Mouse (Mus musculus): Measurements from ENCODE around the gene Ttll11. TPM values are rescaled to one million over a fixed set of nuclear protein-coding genes. Genes with fewer than 3 reads are reported as not detected.

Gene Ttll11
- polyA plus RNA-seq, 1 experiment from 2014 or later = 0.34 TPM

DNA sequence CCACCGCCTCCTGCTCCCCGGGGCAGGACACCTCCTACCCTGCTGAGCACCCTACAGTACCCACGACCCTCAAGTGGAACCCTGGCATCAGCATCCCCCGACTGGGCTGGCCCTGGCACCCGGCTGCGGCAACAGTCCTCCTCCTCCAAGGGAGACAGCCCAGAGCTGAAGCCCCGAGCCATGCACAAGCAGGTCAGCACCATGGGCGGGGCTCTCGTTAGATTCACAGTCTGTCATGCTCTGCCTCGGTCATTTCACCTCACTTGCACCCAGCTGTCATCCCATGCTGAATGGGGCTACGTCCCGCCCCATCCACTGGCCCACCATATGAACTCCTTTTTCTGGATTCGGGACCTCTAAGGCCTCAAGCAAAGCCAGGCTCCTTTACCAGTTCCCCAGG is 259.2 kb downstream of the Ttll11 start:
- Histone ChIP-seq H3K4me1 (ENCODE audit: control insufficient read depth, insufficient read depth, low read length) (no peaks in the 10 kb centered on the region), H3K27ac (ENCODE audit: low read length) (no peak overlapping the region), H3K9me3 (replicated peaks; ENCODE audit: control insufficient read depth, low read length) (no peaks in the 10 kb centered on the region), H3K4me3 (replicated peaks; ENCODE audit: low read length) (no peak overlapping the region), H3K36me3 (ENCODE audit: control insufficient read depth, insufficient read depth, low read length) (peaks cover 37% of the 10 kb centered on the region), H3K9ac (ENCODE audit: low read length) (no peak overlapping the region), H3K4me2 (ENCODE audit: low read depth, low read length) (no peak overlapping the region), H3K27me3 (ENCODE audit: control insufficient read depth, insufficient read depth, low read length) (no peaks in the 10 kb centered on the region)
- no peak for ATAC-seq (ENCODE audit: insufficient read depth, low FRiP score)
- 90% methylated on average over 13 of the region's 13 CpGs for WGBS

DNA sequence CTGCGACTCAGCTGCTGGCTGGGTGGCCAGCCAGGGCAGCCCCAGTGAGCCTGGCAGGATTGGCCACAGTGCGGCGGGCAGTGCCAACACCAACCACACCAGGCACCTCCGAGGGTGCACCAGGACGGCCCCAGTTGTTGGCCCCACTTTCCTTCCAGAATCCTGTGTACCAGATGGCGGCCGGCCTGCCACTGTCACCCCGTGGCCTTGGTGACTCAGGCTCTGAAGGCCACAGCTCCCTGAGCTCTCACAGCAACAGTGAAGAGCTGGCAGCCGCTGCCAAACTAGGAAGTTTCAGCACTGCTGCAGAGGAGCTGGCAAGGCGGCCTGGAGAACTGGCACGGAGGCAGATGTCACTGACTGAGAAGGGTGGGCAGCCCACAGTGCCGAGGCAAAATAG is 259.6 kb downstream of the Ttll11 start:
- Histone ChIP-seq H3K27ac (ENCODE audit: low read length) (no peak overlapping the region), H3K4me2 (ENCODE audit: low read depth, low read length) (no peak overlapping the region), H3K4me3 (replicated peaks; ENCODE audit: low read length) (no peak overlapping the region), H3K9ac (ENCODE audit: low read length) (no peak overlapping the region), H3K9me3 (replicated peaks; ENCODE audit: control insufficient read depth, low read length) (no peaks in the 10 kb centered on the region), H3K27me3 (ENCODE audit: control insufficient read depth, insufficient read depth, low read length) (no peaks in the 10 kb centered on the region), H3K36me3 (ENCODE audit: control insufficient read depth, insufficient read depth, low read length) (peaks cover 37% of the 10 kb centered on the region), H3K4me1 (ENCODE audit: control insufficient read depth, insufficient read depth, low read length) (no peaks in the 10 kb centered on the region)
- ATAC-seq (ENCODE audit: insufficient read depth, low FRiP score) = no peak
- 91% methylated on average over 12 of the region's 12 CpGs for WGBS

DNA sequence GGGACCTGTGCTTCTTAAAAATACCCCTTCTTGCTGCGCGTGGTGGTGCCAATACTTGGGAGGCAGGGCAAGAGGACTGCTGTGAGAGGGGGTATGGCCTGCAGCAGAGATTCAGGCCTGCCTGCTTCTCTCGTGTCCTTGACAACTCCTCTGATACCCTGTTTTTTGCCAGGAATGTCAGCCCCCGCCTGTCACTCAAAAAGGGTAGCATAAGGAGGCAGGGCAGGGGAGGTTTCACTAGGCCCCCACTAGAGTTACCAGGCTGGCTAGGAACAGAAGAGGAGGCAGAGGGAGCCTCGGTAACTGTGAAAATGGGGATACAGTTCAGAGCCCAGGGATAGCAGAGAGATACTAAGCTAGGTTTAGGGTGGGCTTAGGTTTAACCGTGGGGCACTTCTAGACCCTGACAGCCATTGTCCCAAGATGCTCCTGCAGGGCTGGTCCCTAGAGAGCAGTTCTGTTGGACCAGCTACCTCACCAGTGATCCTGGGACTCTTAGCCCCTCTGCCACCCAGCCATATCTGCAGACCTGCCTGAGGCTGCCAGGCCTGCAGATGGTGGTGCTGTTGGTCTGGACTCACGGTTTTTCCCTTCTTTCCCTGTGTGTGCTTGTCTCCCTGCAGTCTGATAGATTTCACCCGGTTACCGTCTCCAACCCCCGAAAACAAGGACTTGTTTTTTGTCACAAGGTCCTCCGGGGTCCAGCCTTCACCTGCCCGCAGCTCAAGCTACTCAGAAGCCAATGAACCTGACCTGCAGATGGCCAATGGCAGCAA is 260.3 kb downstream of the Ttll11 start:
- whole genome bisulfite sequencing = 87% methylated on average over 12 of the region's 12 CpGs

DNA sequence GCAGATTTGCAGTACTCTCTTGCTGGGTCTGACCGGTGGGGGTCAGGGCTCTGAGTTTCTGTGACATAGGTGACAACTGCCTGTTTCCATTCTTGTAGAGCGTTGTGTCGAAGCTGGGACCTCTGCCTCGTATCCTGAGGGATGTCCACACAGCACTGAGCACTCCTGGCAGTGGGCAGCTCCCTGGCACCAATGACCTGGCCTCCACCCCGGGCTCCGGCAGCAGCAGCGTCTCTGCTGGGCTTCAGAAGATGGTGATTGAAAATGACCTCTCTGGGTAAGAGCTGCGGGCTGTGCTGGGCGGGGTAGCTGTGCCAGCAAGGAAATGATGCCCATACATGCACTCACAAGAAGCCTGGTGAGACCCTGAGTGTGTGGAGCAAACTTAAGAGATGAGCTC is 261.1 kb downstream of the Ttll11 start:
- Histone ChIP-seq H3K9me3 (replicated peaks; ENCODE audit: control insufficient read depth, low read length) (no peaks in the 10 kb centered on the region), H3K4me1 (ENCODE audit: control insufficient read depth, insufficient read depth, low read length) (peaks cover 8% of the 10 kb centered on the region; the same call in 1 of the 2 replicates), H3K27ac (ENCODE audit: low read length) (no peak overlapping the region), H3K27me3 (ENCODE audit: control insufficient read depth, insufficient read depth, low read length) (no peaks in the 10 kb centered on the region), H3K36me3 (ENCODE audit: control insufficient read depth, insufficient read depth, low read length) (peaks cover 35% of the 10 kb centered on the region), H3K9ac (ENCODE audit: low read length) (no peak overlapping the region), H3K4me2 (ENCODE audit: low read depth, low read length) (no peak overlapping the region), H3K4me3 (replicated peaks; ENCODE audit: low read length) (no peak overlapping the region)
- no peak for ATAC-seq (ENCODE audit: insufficient read depth, low FRiP score)
- WGBS = 92% methylated on average over 9 of the region's 9 CpGs

More for the DNA sequence above, 260.3 kb downstream of the Ttll11 start:
- H3K4me1 ChIP-seq (ENCODE audit: control insufficient read depth, insufficient read depth, low read length) = 0 out of 2 replicates have a peak, but pooled peaks cover under 1% of the 10 kb centered on the region
- H3K9me3 ChIP-seq (replicated peaks; ENCODE audit: control insufficient read depth, low read length) = no peaks in the 10 kb centered on the region
- H3K27me3 ChIP-seq (ENCODE audit: control insufficient read depth, insufficient read depth, low read length) = no peaks in the 10 kb centered on the region
- H3K4me3 ChIP-seq (replicated peaks; ENCODE audit: low read length) = no peak overlapping the region
- H3K4me2 ChIP-seq (ENCODE audit: low read depth, low read length) = no peak overlapping the region
- ATAC-seq (ENCODE audit: insufficient read depth, low FRiP score) = no peak
- H3K27ac ChIP-seq (ENCODE audit: low read length) = no peak overlapping the region
- peaks cover 36% of the 10 kb centered on the region for H3K36me3 ChIP-seq (ENCODE audit: control insufficient read depth, insufficient read depth, low read length)
- no peak overlapping the region for H3K9ac ChIP-seq (ENCODE audit: low read length)

DNA sequence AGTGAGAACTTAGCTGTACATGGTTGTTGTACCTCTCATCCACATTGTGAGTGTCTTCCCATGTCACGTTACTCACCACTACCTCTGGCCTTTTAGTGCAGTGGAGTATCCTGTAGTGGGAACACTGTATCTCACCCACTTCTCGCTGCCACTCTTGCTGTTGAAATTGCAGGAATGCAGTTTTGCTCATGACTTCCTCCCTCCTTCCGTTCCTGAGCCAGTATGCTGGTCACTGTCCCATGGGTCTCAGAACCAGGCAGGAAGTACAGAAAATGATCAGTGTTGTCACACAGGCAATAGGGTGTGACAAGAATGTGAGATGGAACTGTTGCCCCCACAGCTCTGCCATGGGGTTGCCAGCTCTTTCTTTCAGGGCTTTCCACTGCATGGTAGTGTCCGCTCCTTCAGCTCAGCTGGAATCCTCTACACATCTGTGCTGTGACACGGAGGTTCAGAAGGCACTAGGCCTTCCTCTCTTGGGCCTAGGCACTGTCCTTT is 261.7 kb downstream of the Ttll11 start:
- Histone ChIP-seq H3K36me3 (ENCODE audit: control insufficient read depth, insufficient read depth, low read length) (peaks cover 30% of the 10 kb centered on the region), H3K9ac (ENCODE audit: low read length) (no peak overlapping the region), H3K4me3 (replicated peaks; ENCODE audit: low read length) (no peak overlapping the region), H3K9me3 (replicated peaks; ENCODE audit: control insufficient read depth, low read length) (no peaks in the 10 kb centered on the region), H3K4me1 (ENCODE audit: control insufficient read depth, insufficient read depth, low read length) (peaks cover 11% of the 10 kb centered on the region; the same call in 1 of the 2 replicates), H3K27me3 (ENCODE audit: control insufficient read depth, insufficient read depth, low read length) (no peaks in the 10 kb centered on the region), H3K27ac (ENCODE audit: low read length) (no peak overlapping the region), H3K4me2 (ENCODE audit: low read depth, low read length) (no peak overlapping the region)
- no peak for ATAC-seq (ENCODE audit: insufficient read depth, low FRiP score)
- WGBS = 85% methylated on average over 5 of the region's 5 CpGs

DNA sequence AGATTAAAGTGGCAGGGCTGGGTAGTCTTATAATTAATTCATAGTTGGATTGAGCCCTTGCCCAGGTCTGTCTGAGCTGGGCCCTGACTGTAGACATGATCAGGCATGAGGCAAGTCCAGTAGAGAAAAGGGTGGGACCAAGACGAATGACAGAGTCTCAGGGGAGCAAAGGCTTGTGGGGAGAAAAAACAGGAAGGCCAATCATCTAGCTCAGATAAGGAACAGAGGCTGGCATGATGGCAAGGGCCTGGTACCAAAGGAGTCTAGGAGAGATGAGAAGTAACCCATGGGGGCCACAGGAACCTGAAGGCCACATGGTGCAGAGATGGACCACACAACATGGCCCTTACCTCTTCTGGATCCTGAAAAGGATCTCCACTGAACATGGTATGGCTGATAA is 263.5 kb downstream of the Ttll11 start:
- ATAC-seq (ENCODE audit: insufficient read depth, low FRiP score) = no peak
- Histone ChIP-seq H3K27me3 (ENCODE audit: control insufficient read depth, insufficient read depth, low read length) (no peaks in the 10 kb centered on the region), H3K27ac (ENCODE audit: low read length) (no peak overlapping the region), H3K36me3 (ENCODE audit: control insufficient read depth, insufficient read depth, low read length) (peaks cover 22% of the 10 kb centered on the region), H3K9me3 (replicated peaks; ENCODE audit: control insufficient read depth, low read length) (no peaks in the 10 kb centered on the region), H3K4me2 (ENCODE audit: low read depth, low read length) (no peak overlapping the region), H3K9ac (ENCODE audit: low read length) (no peak overlapping the region), H3K4me3 (replicated peaks; ENCODE audit: low read length) (no peak overlapping the region), H3K4me1 (ENCODE audit: control insufficient read depth, insufficient read depth, low read length) (peaks cover 11% of the 10 kb centered on the region; the same call in 1 of the 2 replicates)
- 52% methylated on average over 1 of the region's 1 CpGs for WGBS

DNA sequence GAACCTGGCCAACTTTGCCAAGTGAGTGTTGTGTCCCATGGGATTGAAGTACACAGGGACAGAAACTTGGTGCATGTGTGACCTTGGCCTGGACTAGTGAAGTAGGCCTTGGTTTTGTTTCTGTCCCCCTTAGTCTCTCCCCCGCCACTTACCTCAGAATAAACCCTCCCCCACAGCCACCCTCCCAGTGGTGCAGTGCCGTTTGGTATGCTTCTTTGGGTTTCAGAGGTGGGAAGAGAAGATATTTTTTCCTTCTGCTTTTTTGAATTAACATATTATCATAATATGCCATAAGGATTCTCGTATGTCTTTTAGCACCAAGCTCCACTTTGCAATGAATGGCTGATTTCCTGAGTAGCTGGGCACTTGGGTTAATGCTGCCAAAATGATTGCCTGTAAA is 264.2 kb downstream of the Ttll11 start:
- H3K4me3 ChIP-seq (replicated peaks; ENCODE audit: low read length) = no peak overlapping the region
- H3K9ac ChIP-seq (ENCODE audit: low read length) = no peak overlapping the region
- H3K27ac ChIP-seq (ENCODE audit: low read length) = no peak overlapping the region
- ATAC-seq (ENCODE audit: insufficient read depth, low FRiP score) = no peak
- H3K9me3 ChIP-seq (replicated peaks; ENCODE audit: control insufficient read depth, low read length) = no peaks in the 10 kb centered on the region
- WGBS = 89% methylated on average over 3 of the region's 3 CpGs
- peaks cover 11% of the 10 kb centered on the region; the same call in 1 of the 2 replicates for H3K4me1 ChIP-seq (ENCODE audit: control insufficient read depth, insufficient read depth, low read length)
- H3K4me2 ChIP-seq (ENCODE audit: low read depth, low read length) = no peak overlapping the region
- no peaks in the 10 kb centered on the region for H3K27me3 ChIP-seq (ENCODE audit: control insufficient read depth, insufficient read depth, low read length)
- peaks cover 17% of the 10 kb centered on the region for H3K36me3 ChIP-seq (ENCODE audit: control insufficient read depth, insufficient read depth, low read length)

DNA sequence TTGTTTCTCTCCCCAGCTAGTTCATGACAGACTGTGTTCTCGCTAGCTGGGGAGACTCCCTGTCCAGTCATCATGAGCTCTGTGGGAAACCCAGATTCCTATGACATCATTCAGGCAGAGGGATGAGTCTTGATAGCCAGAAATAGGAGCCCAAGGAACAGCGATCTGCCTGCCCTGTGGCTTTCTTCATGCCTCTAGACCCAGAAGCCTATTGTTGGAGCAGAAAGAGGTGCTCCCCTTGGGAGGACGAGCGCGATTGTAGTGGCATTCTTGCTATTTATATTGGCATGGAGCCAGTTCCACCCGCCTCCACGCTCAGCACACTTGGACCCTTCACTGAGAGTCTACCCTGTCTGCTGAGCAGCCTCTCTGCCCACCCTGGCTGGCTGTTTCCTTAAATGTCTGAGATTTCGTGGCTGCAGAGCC is 265.0 kb downstream of the Ttll11 start:
- no peak for ATAC-seq (ENCODE audit: insufficient read depth, low FRiP score)
- peaks cover 19% of the 10 kb centered on the region for H3K36me3 ChIP-seq (ENCODE audit: control insufficient read depth, insufficient read depth, low read length)

DNA sequence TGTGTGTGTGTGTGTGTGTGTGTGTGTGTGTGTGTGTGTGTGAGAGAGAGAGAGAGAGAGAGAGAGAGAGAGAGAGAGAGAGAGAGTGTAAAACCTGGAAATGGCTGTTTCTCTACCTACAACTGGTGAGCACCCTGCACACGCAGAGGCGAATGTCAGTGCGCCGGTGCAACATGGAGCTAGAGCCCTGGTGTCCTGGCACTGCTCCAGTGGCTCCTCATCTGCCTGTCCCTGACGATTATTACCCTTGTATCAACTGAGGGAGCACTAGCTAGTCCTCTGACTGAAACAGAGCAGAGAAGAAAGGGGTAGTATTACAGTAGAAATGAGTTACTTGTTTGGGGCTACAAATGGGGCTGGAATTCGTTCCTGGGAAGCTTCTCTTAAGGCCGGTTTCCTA is 266.3 kb downstream of the Ttll11 start:
- H3K36me3 ChIP-seq (ENCODE audit: control insufficient read depth, insufficient read depth, low read length) = peaks cover 22% of the 10 kb centered on the region
- H3K4me3 ChIP-seq (replicated peaks; ENCODE audit: low read length) = no peak overlapping the region
- H3K27ac ChIP-seq (ENCODE audit: low read length) = no peak overlapping the region
- WGBS = 85% methylated on average over 7 of the region's 7 CpGs
- no peak overlapping the region for H3K9ac ChIP-seq (ENCODE audit: low read length)
- H3K4me1 ChIP-seq (ENCODE audit: control insufficient read depth, insufficient read depth, low read length) = peaks cover 11% of the 10 kb centered on the region; the same call in 1 of the 2 replicates
- H3K4me2 ChIP-seq (ENCODE audit: low read depth, low read length) = no peak overlapping the region
- H3K9me3 ChIP-seq (replicated peaks; ENCODE audit: control insufficient read depth, low read length) = no peaks in the 10 kb centered on the region
- no peak for ATAC-seq (ENCODE audit: insufficient read depth, low FRiP score)
- H3K27me3 ChIP-seq (ENCODE audit: control insufficient read depth, insufficient read depth, low read length) = no peaks in the 10 kb centered on the region

More for the DNA sequence above, 265.0 kb downstream of the Ttll11 start:
- no peak overlapping the region for H3K4me2 ChIP-seq (ENCODE audit: low read depth, low read length)
- 35% methylated on average over 8 of the region's 8 CpGs for WGBS
- H3K4me3 ChIP-seq (replicated peaks; ENCODE audit: low read length) = no peak overlapping the region
- no peak overlapping the region for H3K9ac ChIP-seq (ENCODE audit: low read length)
- no peaks in the 10 kb centered on the region for H3K27me3 ChIP-seq (ENCODE audit: control insufficient read depth, insufficient read depth, low read length)
- no peaks in the 10 kb centered on the region for H3K9me3 ChIP-seq (replicated peaks; ENCODE audit: control insufficient read depth, low read length)
- H3K27ac ChIP-seq (ENCODE audit: low read length) = no peak overlapping the region
- H3K4me1 ChIP-seq (ENCODE audit: control insufficient read depth, insufficient read depth, low read length) = peaks cover 11% of the 10 kb centered on the region; the same call in 1 of the 2 replicates
